Comparison of ENCODE assay signal across 24 mouse cellular contexts in the genomic region with DNA sequence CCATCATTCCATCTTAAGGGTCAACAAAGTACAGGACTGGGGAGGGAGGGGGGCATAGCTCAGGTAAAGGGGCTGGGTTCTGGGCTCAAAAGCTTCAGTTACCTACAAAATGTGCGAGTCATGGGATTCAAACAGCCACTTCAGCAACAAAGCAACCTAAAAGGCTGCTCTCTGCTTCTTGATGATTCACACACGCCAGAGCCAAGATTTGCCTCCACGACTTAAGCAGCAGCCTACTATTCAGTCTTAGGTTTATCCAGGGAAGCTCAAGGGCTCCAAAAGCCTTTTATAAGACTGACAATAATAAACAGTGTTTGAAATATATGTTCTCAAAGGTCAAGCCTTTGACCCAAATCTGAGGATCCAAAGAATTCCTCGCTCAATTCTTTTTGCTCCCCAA.
A peak's percentile ranks its signal among the peaks of the same experiment; 100 is the strongest.
DNase-seq lines count a peak whose midpoint lies in the region; ATAC-seq and TF ChIP-seq lines count a peak whose summit lies in the region.
"Had no signal": no experiment of that assay in that cellular context is flagged by ENCODE, and none has a peak within 500 bp of the region (broad histone marks: within the 10 kb centered on the region; RNA-seq: fewer than 3 reads in every experiment).

No protein-coding gene starts in this region.

- no peaks in the 10 kb centered on the region for H3K9me3 ChIP-seq in kidney, postnatal 0 days (replicated peaks; ENCODE audit: low read length)
- no peaks in the 10 kb centered on the region for H3K9me3 ChIP-seq in lung, embryonic 16.5 days (ENCODE audit: control insufficient read depth, low read length)
- H3K9me3 ChIP-seq in hindbrain, embryonic 13.5 days = no peaks in the 10 kb centered on the region
- no peaks in the 10 kb centered on the region for H3K9me3 ChIP-seq in heart, embryonic 11.5 days (replicated peaks; ENCODE audit: control insufficient read depth, low read length)
- H3K9me3 ChIP-seq: embryonic facial prominence, embryonic 12.5 days; embryonic facial prominence, embryonic 15.5 days; forebrain, embryonic 12.5 days; forebrain, embryonic 15.5 days; heart, embryonic 10.5 days; hindbrain, embryonic 12.5 days had no signal

- H3K27ac ChIP-seq in kidney, postnatal 0 days = no peak overlapping the region
- H3K27ac ChIP-seq in lung, embryonic 16.5 days (ENCODE audit: low read length) = no peak overlapping the region
- no peak overlapping the region for H3K27ac ChIP-seq in hindbrain, embryonic 13.5 days
- H3K27ac ChIP-seq in heart, embryonic 11.5 days (ENCODE audit: low read depth, low read length) = no peak overlapping the region
- H3K27ac ChIP-seq: embryonic facial prominence, embryonic 12.5 days; embryonic facial prominence, embryonic 15.5 days; forebrain, embryonic 12.5 days; forebrain, embryonic 15.5 days; gastrocnemius, adult 2 months; heart, embryonic 10.5 days; hindbrain, embryonic 12.5 days had no signal

- H3K9ac ChIP-seq in kidney, postnatal 0 days (ENCODE audit: low read depth, low read length) = no peak overlapping the region
- no peak overlapping the region for H3K9ac ChIP-seq in lung, embryonic 16.5 days (ENCODE audit: low read length)
- H3K9ac ChIP-seq in hindbrain, embryonic 13.5 days = no peak overlapping the region
- no peak overlapping the region for H3K9ac ChIP-seq in heart, embryonic 11.5 days (ENCODE audit: low read depth, low read length)
- H3K9ac ChIP-seq: embryonic facial prominence, embryonic 12.5 days; embryonic facial prominence, embryonic 15.5 days; forebrain, embryonic 12.5 days; forebrain, embryonic 15.5 days; hindbrain, embryonic 12.5 days had no signal

- H3K4me1 ChIP-seq in kidney, postnatal 0 days (replicated peaks; ENCODE audit: insufficient read depth, low read length) = no peaks in the 10 kb centered on the region
- 0 out of 2 replicates have a peak, but pooled peaks cover 4% of the 10 kb centered on the region for H3K4me1 ChIP-seq in lung, embryonic 16.5 days (replicated peaks; ENCODE audit: control insufficient read depth, insufficient read depth, low read length)
- no peaks in the 10 kb centered on the region for H3K4me1 ChIP-seq in lung, adult 2 months (ENCODE audit: control insufficient read depth, insufficient read depth, low read length)
- no peaks in the 10 kb centered on the region for H3K4me1 ChIP-seq in hindbrain, embryonic 13.5 days (replicated peaks)
- H3K4me1 ChIP-seq in heart, embryonic 11.5 days (ENCODE audit: control insufficient read depth, insufficient read depth, low read length) = no peaks in the 10 kb centered on the region
- H3K4me1 ChIP-seq: embryonic facial prominence, embryonic 12.5 days; embryonic facial prominence, embryonic 15.5 days; forebrain, embryonic 12.5 days; forebrain, embryonic 15.5 days; heart, embryonic 10.5 days; hindbrain, embryonic 12.5 days had no signal

- TF ChIP-seq CTCF in kidney, postnatal 0 days (IDR thresholded peaks at IDR 0.05; ENCODE audit: low read depth) = no peak
- TF ChIP-seq CTCF in lung, adult 2 months (IDR thresholded peaks at IDR 0.05; ENCODE audit: insufficient read depth, low read length) = no peak

- no peak for TF ChIP-seq POLR2A in lung, adult 2 months (IDR thresholded peaks at IDR 0.05; ENCODE audit: borderline replicate concordance, extremely low read depth, low read depth, low read length)

- H3K4me3 ChIP-seq in kidney, postnatal 0 days (replicated peaks; ENCODE audit: low read depth, low read length) = no peak overlapping the region
- H3K4me3 ChIP-seq in lung, embryonic 16.5 days (ENCODE audit: low read length) = no peak overlapping the region
- H3K4me3 ChIP-seq in lung, adult 2 months (replicated peaks; ENCODE audit: extremely low read depth, low read depth, low read length) = no peak overlapping the region
- no peak overlapping the region for H3K4me3 ChIP-seq in hindbrain, embryonic 13.5 days
- no peak overlapping the region for H3K4me3 ChIP-seq in heart, embryonic 11.5 days (ENCODE audit: low read depth, low read length)
- H3K4me3 ChIP-seq: embryonic facial prominence, embryonic 12.5 days; embryonic facial prominence, embryonic 15.5 days; forebrain, embryonic 12.5 days; forebrain, embryonic 15.5 days; gastrocnemius, adult 2 months; heart, embryonic 10.5 days; hindbrain, embryonic 12.5 days had no signal

- peak; percentile 12 for DNase-seq in kidney, postnatal 0 days (ENCODE audit: low spot score)
- DNase-seq in kidney, postnatal 36 days = no peak
- no peak for DNase-seq in lung, adult 2 months
- peak; percentile 6 for DNase-seq in 3T3-L1 (ENCODE audit: low read depth, low spot score)
- peak; percentile 54 for DNase-seq in brain, adult 2 months (ENCODE audit: low read depth, low spot score)
- DNase-seq: adrenal gland, adult 8-10 months; adrenal gland, postnatal 25 days; cerebellum, adult 18-20 months; cerebellum, adult 9-10 months; cerebellum, postnatal 14 days; gastrocnemius, adult 2 months; gastrocnemius, postnatal 14 days; heart, adult 18-20 months had no signal

- no peaks in the 10 kb centered on the region for H3K36me3 ChIP-seq in kidney, postnatal 0 days (ENCODE audit: insufficient read depth, low read length)
- no peaks in the 10 kb centered on the region for H3K36me3 ChIP-seq in lung, embryonic 16.5 days (ENCODE audit: control insufficient read depth, insufficient read depth, low read length)
- no peaks in the 10 kb centered on the region for H3K36me3 ChIP-seq in hindbrain, embryonic 13.5 days
- H3K36me3 ChIP-seq in heart, embryonic 11.5 days (ENCODE audit: control insufficient read depth, insufficient read depth, low read length) = no peaks in the 10 kb centered on the region
- H3K36me3 ChIP-seq: embryonic facial prominence, embryonic 12.5 days; embryonic facial prominence, embryonic 15.5 days; forebrain, embryonic 12.5 days; forebrain, embryonic 15.5 days; heart, embryonic 10.5 days; hindbrain, embryonic 12.5 days had no signal

- ATAC-seq in kidney, postnatal 0 days (replicated peaks; ENCODE audit: low FRiP score, low read depth) = no peak
- peak; percentile 41; the same call in 1 of the 2 replicates for ATAC-seq in lung, embryonic 16.5 days (ENCODE audit: low read depth)
- ATAC-seq in hindbrain, embryonic 13.5 days (ENCODE audit: low FRiP score) = no peak
- ATAC-seq in heart, embryonic 11.5 days (replicated peaks; ENCODE audit: insufficient number of reproducible peaks, low FRiP score, low TSS enrichment) = no peak
- ATAC-seq: activated CD4-positive, CD25-positive, alpha-beta regulatory T cell, adult 4 months; forebrain, embryonic 15.5 days; hindbrain, embryonic 16.5 days had no signal

- H3K27me3 ChIP-seq in kidney, postnatal 0 days (ENCODE audit: insufficient read depth, low read length) = no peaks in the 10 kb centered on the region
- no peaks in the 10 kb centered on the region for H3K27me3 ChIP-seq in lung, embryonic 16.5 days (ENCODE audit: control insufficient read depth, insufficient read depth, low read depth, low read length)
- H3K27me3 ChIP-seq in hindbrain, embryonic 13.5 days = no peaks in the 10 kb centered on the region
- H3K27me3 ChIP-seq in heart, embryonic 11.5 days (ENCODE audit: control insufficient read depth, insufficient read depth, low read length) = no peaks in the 10 kb centered on the region
- H3K27me3 ChIP-seq: embryonic facial prominence, embryonic 12.5 days; embryonic facial prominence, embryonic 15.5 days; forebrain, embryonic 12.5 days; forebrain, embryonic 15.5 days; hindbrain, embryonic 12.5 days had no signal

- WGBS in kidney, postnatal 0 days = 57% methylated on average over 4 of the region's 4 CpGs
- WGBS in lung, embryonic 16.5 days = 29% methylated on average over 4 of the region's 4 CpGs
- WGBS in lung, adult 2 months = 56% methylated on average over 4 of the region's 4 CpGs
- WGBS in hindbrain, embryonic 13.5 days = 79% methylated on average over 4 of the region's 4 CpGs
- 61% methylated on average over 4 of the region's 4 CpGs for WGBS in heart, embryonic 11.5 days (ENCODE audit: insufficient replicate concordance)

- H3K4me2 ChIP-seq in kidney, postnatal 0 days (ENCODE audit: low read length) = no peak overlapping the region
- no peak overlapping the region for H3K4me2 ChIP-seq in lung, embryonic 16.5 days (ENCODE audit: low read depth, low read length)
- H3K4me2 ChIP-seq in hindbrain, embryonic 13.5 days = no peak overlapping the region
- H3K4me2 ChIP-seq in heart, embryonic 11.5 days = no peak overlapping the region
- H3K4me2 ChIP-seq: embryonic facial prominence, embryonic 12.5 days; embryonic facial prominence, embryonic 15.5 days; forebrain, embryonic 12.5 days; forebrain, embryonic 15.5 days; hindbrain, embryonic 12.5 days had no signal

Comparison
In these comparisons a context has a peak if more than half of its experiments do, and no peak if none do; other contexts are left out.
1. DNase-seq: peak in kidney, postnatal 0 days (single experiment), 3T3-L1 (single experiment) and brain, adult 2 months (single experiment); none in kidney, postnatal 36 days (0 of 2) and lung, adult 2 months (single experiment).